Mouse (Mus musculus) kidney, adult 9 months (tissue): Measurements from ENCODE around the gene Robo3.

ENCODE experiments used
- DNase-seq: peaks from one replicate; pipeline ENCODE4 v3.0.0; 2022

Robo3 gene

DNA sequence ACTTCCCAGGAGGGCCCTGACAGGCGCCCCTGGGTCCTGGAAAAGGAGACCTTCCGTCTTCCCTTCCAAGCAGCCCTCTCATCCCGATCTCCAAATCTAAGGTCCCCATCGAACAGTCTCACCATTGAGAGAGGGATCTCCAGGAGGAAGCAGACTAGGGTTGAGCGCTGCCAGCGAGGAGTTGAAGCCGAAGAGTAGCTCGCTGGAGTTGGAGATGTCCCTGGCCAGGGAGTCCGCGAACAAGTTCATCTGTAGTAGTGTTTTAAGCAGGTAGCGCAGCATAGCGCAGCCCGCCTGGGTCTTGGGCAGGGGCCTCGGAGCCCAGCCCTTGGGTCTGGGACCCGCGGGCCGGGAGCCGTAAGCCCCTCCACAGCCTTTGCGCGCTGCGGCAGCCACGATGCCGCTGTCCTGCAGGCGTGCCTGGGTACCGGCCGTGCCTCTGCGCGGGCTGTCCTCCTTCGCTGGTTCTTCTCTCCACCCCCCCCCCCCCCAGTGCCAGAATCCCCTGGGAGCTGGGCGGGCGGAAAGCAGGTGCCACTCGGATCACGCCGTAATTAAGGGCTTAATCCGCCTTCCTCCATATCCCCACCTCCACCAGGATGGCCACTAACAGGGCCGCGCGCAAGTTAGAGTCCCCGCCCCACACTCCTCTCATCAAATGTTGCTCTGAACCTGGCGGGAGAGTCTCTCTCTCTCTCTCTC lies at the start of gene Robo3:
Robo3 (minus strand) TSS at position 527 of the 702 bp plus-strand sequence.
- no peak for DNase-seq

DNA sequence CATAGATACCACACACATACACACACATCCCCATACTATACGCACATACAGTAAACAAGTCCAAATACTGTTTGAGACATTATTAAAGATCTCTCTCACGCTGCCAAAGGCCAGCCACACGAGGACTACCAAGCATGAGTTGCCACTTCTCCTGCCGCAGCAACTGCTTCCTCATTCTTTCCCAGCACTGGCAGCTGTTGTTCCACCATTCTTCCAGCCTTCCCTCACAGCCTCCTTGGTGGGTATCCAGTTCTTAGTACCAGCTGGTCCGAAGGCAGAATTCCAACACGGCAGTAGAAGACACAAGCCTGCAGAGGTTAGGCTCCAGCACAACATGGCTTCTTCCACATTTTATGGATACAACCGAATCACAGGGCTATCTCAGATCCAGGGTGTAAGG lies 41.9 kb upstream of the Robo3 start:
- no peak for DNase-seq

DNA sequence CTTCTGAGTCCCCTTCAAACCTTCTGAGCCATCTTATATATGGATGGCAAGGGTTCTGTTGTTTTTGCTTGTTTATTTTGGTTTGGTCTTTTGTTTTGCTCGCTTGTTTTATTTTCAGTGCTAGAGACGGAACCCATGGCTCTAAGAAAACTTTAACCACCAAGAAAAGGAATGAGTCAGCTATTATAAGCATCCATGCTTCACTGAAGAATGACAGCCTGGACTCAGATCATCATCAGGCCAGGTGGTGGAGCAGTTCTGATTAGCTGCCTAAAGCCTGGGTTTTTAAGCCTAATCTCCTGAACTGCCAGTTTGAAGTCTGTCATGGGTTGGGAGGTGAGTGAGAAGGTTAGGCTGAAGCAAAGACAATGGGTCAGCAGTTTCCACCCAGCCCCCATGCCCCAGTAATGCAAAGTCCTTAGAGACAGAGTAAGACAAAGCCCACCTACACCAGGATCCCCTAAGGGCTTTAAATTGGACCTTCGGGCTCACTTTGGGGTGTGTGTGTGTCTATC lies 40.6 kb upstream of the Robo3 start:
- peak; percentile 38 for DNase-seq

DNA sequence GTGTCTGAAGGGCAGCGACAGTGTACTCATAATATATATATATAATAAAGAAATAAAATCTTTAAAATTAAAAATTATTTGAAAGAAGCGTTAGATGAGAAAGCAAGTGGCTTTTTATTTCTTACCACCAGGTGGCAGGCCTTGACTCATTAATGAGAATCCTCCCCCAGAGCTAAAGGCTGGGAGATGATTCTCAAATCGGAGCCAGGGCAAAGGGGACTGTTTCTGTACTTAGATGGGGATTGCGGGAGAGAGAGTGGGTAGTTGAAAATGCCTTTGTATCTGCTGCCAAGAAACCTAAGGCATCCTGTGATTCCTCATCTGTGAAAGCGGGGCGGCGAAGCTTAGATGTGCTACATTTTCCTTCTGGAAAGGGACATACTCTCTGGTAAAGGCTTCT lies 29.7 kb upstream of the Robo3 start:
- peak; percentile 67 for DNase-seq

DNA sequence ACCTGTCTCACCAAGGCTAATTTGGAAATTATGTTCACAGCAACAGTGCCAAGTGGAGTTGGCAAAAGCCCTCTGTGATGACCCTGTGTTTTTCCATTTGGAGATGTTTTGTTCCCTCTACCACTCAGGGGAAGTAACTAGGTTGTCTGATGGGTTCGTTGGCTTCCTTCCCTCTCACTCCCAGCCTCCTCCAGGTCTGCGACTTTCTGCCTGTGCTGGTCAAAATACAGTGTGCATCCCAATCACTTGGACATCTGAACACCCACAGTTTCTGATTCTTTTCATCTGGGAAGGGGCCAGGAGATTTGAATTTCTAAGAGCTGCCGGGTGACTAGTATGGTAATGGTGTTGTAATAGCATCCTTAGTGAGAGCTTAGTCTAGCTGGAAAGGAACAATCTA lies 28.5 kb upstream of the Robo3 start:
- DNase-seq = no peak

DNA sequence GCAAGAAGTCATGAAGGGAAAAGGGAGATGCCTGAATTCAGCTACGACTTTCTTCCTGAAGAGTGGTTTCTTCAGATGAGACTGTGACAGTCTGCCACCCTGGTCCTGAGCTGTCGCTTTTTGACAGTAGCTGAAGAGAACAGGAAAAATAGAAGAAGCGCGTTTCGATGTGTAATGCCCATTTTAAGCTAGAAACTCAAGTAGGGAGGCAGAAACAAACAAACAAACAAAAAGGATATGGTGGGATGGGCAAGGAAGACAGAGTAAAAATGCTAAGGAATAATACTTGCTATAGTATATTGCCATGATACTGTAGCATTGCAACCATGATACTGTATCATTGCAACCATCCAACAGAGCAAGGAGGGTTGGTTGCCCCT lies 27.9 kb upstream of the Robo3 start:
- DNase-seq = no peak

DNA sequence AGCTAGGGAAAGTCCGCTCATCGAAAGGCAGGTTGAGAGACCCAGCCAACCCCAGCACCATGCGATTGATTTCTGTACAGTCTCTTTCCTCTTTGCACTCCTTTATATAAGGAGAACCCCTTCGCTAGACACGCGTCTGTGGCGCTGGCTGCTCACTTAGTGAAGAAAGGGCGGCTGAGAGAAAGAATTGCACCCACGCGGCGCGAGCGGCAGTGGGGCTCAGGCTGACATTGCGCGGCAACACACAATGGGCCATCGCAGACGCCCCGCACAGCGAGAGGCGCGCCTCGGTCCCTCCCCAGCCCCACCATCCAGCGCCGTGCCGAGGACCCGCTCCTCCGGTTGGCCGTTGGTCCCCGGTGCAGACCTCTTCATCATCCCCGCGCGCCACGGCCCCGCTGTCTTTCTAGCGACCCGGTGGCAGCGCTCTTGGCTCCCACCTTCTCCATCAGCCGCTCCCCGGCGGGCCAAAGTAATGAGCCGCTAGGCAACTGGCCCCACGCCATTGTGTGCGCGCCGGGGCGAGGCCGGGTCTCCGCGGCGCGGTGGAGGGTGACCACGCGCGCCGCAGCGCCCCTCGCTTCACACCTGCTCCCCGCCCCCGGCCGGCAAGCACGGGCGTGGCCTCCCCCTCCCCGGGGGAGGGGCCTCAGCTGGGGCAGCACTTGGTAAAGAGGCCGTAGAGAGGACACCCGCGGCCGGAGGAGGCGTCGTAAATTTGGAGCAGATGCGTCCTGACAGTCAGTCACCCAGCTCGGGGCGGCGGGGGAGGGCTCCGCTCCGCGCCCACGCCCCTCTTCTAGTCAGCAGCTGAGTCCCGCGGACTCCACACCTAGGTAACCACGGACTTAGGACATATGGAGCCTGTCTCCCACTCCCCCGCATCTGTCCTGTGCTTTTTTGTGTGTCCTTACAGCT lies 27.3 kb upstream of the Robo3 start:
- DNase-seq = no peak

DNA sequence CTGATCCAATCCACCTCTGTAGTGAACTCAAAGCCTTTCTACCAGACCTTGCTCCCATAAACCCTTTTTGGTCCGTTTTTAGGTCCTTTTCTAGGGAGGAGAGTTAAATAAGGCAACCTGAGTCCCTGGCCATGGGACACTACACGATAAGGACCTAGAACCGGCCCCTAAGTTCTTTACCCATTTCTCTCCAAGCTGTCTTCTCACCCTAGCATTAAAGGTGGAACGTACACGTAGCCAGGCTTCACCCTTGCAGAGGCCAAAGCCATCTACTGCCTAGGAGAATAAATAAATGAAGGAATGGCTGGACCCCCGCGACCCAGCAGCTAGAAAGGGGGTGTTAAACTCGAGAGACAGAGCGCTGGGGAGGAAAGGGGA lies 26.6 kb upstream of the Robo3 start:
- DNase-seq = no peak

DNA sequence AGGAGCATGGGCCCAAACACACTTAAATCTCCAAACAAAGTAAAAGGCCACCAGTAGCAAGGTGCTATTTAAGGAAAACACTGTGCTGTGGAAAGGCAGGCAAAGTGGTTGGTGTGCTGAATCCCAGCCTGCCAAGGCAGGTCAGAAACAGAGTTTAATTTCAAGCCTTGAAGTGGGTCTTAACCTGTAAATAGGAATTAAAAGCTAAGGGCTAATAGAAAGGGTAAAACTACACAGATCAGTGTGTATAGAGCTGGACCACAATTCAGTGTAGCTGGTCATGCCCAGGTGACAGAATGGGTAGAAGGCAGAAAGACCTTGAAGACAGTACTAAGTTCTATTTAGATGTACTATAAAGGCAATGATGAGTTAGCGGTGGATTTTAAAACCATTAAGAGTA lies 24.1 kb upstream of the Robo3 start:
- DNase-seq = no peak

DNA sequence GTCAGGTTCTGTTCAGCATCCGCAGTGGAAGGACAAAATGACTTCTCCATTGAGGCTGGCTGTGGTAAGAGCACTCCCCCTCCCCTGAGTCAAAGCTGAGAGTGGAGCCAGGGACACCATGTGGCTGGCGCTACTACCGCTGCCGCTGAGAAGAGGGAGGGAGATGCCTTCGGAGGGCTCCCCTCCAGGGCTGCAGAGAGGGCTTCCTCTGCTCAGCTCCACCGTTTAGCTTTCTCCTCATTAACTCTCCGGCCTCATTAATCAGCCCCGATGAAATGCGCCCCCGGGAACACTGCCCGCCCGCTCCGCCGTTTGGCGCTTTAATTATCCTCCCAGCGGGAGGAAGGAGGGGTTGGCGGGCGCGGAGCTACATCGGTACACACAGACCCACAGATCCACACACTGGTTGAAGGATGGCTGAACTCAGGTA lies 23.4 kb upstream of the Robo3 start:
- DNase-seq = no peak

DNA sequence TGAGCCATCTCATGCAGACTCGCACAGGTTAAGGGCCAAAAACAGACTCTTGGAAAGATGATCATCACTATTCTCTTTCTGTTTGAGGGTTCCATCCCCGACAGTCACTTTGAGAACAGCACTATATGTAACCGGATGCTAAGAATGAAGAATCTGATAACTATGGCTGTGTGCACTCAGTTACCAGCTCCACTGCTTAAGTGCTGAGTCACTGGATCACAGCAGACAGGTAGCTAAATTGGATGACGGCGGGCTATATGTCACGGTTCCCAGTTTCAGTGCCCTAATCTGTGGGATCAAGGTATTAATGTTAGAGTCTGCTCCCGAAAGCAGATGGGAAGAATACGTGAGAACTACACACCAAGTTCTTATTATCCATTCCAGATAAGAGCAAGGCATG lies 22.8 kb upstream of the Robo3 start:
- DNase-seq = no peak

DNA sequence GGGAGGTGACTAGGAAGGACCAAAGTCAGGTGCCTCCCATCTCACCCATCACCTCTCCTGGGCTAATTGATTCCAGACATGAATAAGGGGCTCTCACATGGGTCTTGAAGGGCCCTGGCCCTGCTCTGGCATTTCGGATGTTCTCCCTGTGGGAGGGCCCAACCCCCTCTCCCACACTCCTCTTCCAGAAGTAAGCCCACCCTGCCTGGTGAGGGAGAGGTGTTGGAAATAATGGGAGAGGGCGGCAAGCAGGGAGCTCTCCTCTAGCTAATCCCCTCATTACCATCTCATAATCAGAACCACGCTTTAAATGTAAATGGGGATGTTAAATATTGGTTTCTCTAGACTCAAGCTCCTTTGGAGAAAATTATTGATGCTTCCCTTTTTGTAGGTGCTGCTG lies 21.9 kb upstream of the Robo3 start:
- no peak for DNase-seq

DNA sequence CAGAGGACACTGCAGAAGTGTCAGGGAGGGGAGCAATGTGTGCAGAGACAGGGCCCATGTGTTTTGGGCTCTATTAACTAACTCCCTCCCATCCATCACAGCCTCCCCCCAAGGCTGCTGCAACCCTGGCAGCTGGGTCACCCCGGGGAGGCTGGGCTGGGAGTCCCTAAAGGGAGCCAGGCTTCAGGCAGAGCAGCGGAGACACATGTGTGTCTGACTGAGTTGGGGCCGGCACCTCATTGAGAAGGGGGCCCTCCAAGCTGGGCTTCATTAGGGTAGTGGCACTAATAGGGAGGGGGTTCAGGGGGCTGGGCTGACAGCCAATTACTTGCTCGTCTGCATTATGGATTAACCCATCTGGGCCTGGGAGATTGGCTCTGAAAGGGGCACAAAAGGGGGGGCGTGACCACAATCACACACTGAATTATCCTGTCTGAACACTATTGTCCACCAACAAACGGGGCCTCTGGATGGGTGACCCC lies 21.0 kb upstream of the Robo3 start:
- no peak for DNase-seq

DNA sequence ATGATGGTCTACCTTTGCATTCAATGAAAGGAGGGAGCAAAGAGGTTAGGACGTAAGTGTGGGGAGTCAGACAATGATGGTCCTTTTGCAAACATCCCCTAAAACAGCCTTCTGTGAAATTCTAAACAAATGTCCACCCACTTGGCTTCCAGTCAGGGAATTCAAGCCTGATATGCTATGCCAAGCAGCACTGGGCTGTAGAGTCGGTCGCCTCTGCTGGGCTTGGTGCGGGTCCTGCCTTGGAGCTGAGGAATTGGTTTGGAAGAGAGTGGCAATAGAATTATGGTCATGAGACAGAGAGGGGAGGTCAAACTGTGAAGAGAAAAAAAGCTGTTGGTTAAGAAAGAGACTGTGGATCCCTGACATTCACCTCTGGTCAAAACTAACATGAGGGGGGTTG lies 20.3 kb upstream of the Robo3 start:
- no peak for DNase-seq

DNA sequence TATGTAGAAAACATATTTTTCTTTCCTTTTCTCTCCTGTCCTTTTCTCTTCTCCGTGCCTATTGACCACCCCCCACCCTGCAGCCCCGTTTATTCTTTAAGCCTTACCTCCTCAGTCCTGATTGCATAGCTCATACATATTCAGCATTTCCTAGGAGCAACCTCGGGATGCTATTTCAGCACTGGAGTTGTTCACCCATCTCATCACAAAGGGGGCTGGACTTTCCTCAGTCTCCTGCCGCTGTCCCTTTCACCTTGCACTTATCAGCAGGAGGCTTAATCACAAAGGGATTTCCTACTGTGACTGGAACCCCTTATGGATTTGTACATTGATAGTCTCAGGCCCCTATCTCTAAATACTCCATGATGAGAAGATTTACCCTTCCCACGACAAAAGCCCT lies 19.4 kb upstream of the Robo3 start:
- no peak for DNase-seq

DNA sequence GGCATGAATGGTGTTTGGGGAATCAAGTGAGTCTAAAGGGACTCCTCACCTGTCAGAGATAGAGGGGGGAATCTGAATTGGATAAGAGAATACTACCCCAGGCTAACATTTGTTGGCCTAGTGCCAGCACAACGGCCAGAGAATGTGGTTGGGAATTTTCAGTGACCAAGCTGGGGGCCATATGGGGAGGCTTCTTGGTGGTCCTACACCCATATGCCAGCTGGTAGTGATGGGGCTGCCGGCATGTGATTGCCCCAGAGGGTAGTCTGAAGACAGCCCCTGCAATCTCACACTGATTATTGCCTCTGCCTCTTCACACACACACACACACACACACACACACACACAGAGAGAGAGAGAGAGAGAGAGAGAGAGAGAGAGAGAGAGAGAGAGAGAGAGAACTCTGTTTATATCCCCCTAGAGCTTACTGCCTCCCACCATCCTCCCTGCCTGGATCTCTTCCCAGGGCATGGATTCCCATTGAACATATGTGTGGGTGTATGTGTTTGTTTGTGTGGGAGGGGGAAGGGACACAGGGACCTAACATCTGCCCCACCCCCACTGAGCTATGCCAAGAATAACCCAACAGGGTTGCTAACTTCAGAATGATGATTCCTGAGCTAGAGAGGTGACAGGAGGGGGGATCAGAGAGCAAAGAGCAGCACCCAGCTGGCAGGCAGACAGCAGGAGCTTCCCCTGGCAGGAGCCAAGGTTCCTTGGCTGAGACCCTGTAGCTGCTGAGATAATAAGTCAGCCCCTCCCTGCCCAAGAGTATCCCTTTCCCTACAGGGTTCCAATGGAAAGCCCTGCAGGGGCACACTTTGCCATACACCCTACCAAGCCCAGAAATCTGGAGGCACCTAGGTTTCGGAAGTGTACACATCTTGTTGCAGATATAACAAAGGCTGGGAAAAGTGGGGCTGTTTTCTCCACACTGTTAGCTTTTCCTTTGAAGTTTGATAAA lies 5.0 kb upstream of the Robo3 start:
- DNase-seq = no peak

DNA sequence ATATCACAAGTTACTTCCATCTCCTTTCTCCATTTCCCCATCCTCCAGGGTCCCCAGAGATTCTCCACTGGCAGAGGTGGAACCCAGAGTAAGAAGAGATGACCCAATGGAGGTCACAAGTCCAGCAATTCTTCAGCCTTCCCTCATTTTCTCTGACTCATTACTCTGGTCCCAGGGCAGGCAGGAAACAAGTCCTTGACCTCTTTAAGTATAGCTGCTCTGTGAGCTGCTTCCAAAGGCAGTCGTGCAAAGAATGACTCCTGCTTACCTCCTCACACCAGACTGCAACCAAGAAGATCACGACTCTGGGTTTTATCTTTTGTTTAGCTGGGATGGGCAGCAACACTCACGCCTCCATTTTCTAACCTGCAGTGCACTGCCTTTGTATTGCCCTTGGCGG lies 2.6 kb upstream of the Robo3 start:
- DNase-seq = no peak

DNA sequence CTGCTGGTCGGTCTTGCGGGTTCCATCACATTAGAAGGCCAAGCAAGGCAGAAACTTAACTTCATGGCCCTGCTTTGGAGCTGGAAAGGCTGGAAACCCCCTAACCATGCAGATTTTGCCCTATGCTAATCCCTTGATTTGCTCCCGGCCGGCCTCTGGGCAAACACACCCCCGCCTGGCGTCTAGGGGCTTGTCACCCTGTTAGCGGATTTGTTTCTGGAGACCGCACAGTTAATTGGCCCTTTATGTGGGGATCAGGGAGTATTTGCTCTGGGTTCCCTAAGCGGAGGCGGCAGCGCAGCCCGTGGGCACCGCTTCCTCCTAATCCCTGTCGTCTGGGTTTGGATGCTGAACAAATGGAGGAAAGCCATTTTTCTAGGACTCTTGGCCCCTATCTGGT lies 1.9 kb upstream of the Robo3 start:
- no peak for DNase-seq

DNA sequence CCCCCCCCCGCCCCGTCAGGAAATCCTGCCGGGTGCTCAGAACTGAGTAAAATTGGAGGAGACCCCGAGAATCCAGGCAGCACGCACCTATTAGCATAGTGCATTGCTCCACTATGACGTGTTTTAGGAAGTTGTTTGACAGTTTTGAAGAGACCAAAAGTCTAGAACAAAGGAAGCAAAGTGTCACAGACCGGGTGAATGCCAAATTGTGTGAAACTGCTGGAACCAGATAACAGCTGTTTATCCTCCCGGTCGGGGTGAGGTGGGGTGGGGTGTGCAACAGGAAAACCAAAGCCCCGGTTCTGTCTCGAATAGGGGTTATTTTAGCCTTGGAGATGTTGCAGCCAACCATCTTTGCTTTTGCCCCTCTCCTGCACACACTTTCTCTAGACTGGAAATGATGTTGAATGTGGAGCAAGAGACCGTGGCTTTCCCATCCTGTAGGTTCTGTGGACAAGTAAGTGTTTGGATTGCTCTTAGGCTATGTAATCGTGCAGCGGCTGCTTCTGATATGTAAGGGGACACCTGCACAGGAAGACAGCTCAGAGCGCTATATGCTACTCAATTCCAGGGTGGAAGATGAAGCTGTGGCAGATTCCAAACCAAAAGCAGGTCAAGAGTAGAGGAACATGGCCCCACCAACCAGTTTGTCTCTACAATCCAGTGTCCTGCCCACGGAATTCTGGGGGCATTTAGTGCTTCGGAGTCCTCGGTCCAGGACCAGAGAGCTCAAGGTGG lies 946 bp upstream of the Robo3 start:
- peak; percentile 51 for DNase-seq

DNA sequence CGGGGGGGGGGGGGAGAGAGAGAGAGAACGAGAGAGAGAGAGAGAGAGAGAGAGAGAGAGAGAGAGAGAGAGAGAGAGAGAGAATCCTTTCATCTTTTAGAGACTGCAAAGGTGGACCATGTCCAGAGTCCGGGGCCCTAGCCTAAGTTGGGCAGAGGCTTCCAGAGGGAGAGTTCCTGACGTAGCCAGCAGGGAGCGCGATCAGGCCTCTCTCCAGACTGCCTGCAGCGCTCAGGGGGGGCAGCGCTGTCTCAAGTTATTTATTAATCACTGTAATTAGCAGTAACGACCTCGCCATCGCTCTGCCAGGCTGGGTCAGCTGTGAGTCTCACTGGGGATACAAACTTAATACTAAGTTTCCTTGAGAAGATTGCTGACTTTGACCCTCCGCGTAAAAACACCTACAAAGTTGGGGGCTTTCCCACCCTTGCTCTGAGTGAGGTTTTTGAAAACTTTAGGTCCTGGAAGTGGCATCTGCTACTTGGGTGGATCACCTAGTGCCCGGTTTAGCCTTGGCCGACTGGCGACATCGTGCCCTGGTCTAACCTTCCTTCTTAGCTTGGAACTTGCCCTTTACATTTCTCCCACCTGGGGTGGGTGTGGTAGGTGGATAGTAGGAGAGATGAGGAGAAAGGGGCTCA lies 900 bp downstream of the Robo3 start:
- DNase-seq = peak; percentile 86

DNA sequence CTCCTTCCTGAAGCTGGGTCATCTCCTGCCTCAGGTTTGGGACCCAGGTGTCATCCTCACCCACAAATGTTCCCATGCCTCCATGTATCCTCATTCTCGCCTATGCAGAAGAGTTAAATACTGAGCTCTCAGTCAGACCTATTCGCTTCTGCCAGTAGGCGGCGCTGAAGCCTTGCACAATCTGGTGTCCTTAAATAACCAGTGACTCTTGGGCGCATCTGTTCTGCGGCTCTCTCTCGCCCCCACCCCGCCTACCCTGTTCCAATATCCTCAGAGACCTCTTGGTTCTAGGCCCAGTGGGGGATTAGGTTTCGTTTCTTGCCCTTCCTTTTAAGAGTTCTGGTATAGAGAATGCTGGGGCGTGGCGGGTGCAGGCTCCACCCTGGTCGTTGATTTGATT lies 2.5 kb downstream of the Robo3 start:
- DNase-seq = peak; percentile 90

DNA sequence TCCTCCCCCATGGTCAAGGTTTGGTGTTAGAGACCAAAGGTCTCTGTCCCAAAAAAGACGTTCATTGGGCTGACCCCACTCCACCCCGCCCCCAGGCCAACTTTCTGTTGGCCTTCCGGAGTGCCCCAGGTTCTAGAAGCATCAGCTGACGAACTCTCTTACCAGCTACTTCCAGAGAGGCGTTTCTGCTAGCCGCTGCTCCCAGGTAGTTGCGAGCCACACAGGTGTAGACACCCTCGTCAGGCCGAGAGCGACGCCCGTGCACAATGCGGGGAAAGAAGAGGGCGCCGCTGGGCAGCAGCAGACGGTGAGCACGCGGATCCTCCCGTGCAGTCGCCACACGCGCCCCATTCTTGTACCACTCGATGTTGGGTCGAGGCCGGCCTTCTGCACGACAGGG lies 3.7 kb downstream of the Robo3 start:
- DNase-seq = no peak
